Mouse (Mus musculus): ENCODE results near the gene Sulf2. TPM values are rescaled to one million over a fixed set of nuclear protein-coding genes. Genes with fewer than 3 reads are reported as not detected.
"Not testable (repeated sequence)": the region's sequence is repeated elsewhere in the genome, so short reads cannot be mapped to it uniquely, and the experiment has no call there.

Sulf2 gene
- total RNA-seq (2015; ENCODE audit: low replicate concordance) (3.4 and 6.1 TPM in 2 replicates), total RNA-seq (2017; ENCODE audit: low replicate concordance) (2.4 and 3.7 TPM in 2 replicates)

- no peak for ATAC-seq (replicated peaks; ENCODE audit: low FRiP score, poor library complexity, severe bottlenecking)
Observed at GRCm38 (mm10) chr2:166155454-166155815, at the start of gene Sulf2. Gene Sulf2 (minus strand): TSS chr2:166155663.

DNA sequence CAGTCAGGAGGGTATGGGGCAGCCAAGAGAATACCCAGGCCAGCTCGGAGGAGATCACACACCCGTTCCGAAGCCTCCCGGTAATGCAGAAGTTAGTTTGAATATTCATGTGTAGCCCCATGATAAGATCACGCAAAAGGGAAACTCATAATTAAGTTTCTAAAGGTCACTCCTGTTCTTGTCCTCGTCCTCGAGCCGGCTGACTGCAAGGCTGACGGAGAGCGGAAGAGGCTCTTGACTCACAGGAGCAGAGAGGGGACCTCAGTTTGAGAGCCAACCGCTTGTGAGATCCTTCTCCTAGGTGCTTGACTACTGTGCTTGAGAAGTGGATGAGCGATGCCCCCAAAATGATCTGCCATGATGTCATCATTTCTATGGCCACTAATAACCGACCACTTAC lies 48.7 kb upstream of the Sulf2 start:
- ATAC-seq (replicated peaks; ENCODE audit: low FRiP score, poor library complexity, severe bottlenecking) = no peak

- ATAC-seq (replicated peaks; ENCODE audit: low FRiP score, poor library complexity, severe bottlenecking) = no peak
Observed at GRCm38 (mm10) chr2:166203647-166204046, 48.2 kb upstream of the Sulf2 start.

DNA sequence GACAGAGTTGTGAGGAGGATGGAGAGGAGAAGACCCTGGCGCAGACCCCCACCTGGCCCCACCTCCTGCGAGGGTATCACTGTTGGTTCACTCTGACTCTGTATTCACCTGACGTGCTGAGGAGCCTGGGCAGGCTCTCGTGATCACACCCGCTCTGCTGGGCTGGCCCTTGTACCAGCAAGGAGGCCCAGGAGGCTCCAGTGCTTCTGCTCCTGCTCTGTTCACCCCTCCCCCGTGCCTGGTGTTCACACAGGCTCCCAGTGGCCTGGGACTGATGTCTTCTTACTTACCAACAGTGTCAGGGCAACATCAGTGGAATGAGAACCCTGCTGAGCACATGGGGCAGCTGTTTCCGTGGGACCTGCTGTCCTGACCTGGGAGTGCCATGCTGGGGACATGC lies 42.5 kb upstream of the Sulf2 start:
- ATAC-seq (replicated peaks; ENCODE audit: low FRiP score, poor library complexity, severe bottlenecking) = no peak

DNA sequence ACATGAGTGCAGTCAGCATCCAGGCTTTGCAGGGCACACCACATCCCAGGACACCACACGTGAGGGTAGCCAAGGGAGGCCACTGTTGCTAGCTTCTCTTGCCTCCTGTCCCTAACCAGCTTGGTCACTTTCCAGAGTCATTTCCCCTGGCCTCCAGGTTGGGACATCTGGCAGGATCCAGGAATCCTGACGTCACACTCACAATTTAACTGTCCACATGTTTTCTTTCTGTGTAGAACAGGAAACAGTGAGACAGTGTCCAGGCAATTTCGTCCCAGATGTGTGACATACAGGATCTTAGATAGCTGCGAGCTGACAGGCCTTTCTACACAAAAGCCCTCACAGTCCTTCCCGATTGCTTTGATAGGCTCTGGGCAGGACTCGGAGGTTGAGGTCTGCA lies 41.6 kb upstream of the Sulf2 start:
- ATAC-seq (replicated peaks; ENCODE audit: low FRiP score, poor library complexity, severe bottlenecking) = no peak

DNA sequence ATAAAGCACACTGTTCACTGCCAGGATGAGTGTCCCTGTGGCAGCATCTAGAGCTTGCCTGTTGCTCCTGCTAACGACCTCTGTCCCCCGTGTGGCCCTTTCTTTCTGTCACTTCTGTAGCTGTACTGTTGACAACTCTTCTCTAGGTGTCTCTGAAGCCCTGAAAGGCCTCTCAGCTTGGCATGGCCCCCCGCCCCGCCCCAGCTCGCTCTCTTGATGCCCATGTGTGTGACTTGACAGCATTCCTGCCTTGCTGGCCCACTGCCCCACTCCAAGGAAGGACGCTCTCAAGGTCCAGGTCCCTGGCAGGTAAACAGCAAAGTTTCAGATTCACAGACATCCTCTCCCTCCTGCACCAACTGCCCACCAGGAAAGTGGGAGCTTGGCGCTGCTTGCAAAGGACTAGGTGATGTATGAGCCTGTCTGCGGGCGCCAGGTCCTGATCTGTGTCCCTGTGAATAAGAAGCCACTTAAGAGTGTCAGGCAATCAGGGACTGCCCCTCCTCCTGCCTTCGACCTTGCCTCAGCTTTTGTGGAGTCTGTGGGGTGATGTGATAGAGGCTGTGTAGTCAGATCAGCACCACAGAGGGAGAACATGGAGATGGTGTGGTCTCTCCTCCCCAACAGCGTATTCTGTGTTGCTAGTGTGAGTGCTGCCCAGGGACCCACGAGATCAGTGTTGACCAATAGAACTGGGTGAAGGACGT lies 40.8 kb upstream of the Sulf2 start:
- no peak for ATAC-seq (replicated peaks; ENCODE audit: low FRiP score, poor library complexity, severe bottlenecking)

DNA sequence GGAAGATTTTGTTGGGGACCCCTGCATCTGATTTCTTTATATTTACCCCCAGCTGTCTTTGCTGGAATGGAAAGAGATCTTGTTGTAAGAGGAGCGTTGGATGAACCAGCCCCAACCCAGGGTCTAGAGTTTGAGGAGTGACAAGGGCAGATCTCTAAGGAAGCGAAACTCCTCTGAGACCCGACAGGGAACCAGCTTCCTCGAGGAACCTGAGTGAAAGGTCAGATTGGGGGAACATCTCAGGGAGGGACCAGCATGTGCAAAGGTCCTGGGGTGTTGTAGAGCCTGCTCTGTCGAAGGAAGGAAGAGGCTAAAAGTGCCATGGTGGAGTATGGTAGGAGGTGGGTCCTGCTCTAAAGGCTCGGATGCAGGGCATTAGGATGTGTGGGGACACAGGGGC lies 39.6 kb upstream of the Sulf2 start:
- no peak for ATAC-seq (replicated peaks; ENCODE audit: low FRiP score, poor library complexity, severe bottlenecking)

DNA sequence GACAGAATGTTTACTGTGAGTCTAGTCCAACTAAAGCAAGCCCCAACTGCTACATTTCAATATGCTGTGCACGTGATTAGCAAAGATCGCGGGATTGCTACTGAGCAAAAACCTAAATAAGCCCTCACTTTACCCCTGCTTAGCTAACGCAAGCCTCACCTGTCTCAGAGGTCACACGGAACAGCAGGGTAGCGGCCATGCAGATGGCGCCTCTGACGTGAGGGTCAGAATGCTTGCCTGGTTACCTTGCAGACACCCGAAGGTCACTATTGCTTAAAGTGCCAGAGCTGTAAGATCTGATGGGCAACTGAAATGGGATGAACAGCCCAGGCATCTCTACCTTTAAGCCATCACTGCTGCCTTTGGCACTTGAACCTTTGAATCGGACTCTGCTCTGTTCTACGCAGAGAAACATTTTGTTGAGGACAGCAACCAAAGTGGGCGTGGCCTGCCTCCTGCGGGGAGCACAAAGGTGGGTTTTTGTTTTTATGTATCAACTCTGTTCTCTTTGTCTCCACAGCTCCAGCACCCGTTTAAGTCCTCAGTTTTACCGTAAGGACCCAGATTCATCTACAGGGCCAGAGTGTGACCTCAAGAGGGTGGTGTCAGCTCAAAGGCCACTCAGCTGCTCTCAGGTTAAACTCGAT lies 38.8 kb upstream of the Sulf2 start:
- no peak for ATAC-seq (replicated peaks; ENCODE audit: low FRiP score, poor library complexity, severe bottlenecking)

GRCm38 (mm10) chr2:166193509-166193908 lies 38.0 kb upstream of the Sulf2 start:
- ATAC-seq (replicated peaks; ENCODE audit: low FRiP score, poor library complexity, severe bottlenecking) = no peak

GRCm38 (mm10) chr2:166190816-166191215 lies 35.4 kb upstream of the Sulf2 start:
- ATAC-seq (replicated peaks; ENCODE audit: low FRiP score, poor library complexity, severe bottlenecking) = no peak

DNA sequence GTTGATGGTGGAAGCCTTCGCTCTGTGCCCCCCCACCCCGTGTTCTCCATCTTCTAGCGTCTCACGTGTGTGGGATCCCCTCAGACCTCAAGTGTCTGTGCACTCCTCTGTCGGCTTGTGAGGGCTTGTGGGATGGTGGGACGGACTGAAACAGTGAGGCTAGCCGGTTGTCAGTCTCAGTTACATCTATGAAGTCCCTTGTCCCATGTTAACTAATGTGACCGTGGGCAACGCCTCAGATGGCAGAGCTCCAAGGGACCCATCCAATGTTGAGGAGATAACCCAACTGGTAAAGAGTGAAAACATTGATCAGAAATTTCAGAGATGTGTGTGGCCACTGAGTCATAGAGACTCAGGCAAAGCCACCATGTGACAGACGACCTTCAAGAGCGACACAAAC lies 33.7 kb upstream of the Sulf2 start:
- no peak for ATAC-seq (replicated peaks; ENCODE audit: low FRiP score, poor library complexity, severe bottlenecking)

DNA sequence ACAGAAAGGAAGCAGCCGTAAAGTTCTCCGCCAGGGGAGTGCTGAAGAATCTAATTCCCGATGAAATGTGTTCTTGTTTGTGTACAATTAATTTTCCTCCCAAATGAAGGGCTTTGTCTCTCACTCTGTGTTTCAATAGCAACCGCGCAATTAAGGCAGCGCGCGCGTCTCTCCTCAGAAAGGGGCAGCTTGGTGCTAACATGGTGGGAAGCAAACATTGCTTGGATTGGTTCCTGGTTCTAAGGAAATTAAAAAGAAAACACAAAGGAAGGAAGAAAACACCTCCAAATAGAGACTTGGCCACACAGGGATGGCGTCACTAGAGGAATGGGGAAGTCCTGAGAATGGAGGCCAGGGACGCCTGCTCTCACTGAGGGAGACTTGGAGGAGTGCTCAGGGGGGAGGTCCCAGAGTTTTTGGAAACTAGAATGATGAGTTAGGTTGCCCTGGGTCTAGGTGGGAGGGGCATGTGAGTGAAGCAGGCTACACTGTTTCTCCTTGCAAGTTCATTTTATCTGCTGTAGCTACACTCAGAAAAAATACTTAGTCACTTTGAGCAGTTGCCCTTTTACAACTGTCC lies 32.5 kb upstream of the Sulf2 start:
- not testable (repeated sequence) for ATAC-seq (replicated peaks; ENCODE audit: low FRiP score, poor library complexity, severe bottlenecking)

DNA sequence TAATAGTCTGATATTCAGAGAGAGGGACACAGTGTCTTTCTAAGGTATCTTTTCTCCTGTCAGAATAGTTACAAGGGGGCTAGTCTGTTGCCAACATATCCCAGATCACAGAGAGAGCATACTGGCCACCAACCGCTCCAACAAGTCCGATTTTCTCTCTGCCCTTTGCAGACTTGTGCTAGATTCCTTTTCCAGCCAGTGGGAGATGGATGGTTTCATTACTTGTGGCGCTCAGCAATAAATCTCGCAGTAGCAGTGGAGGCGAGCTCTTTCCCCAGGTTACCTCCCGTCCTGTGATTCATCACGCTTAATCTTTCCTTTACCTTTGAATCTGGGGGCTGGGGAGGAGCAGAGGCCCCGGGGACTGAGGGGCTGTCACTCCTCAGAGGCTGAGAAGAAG lies 31.9 kb upstream of the Sulf2 start:
- not testable (repeated sequence) for ATAC-seq (replicated peaks; ENCODE audit: low FRiP score, poor library complexity, severe bottlenecking)

DNA sequence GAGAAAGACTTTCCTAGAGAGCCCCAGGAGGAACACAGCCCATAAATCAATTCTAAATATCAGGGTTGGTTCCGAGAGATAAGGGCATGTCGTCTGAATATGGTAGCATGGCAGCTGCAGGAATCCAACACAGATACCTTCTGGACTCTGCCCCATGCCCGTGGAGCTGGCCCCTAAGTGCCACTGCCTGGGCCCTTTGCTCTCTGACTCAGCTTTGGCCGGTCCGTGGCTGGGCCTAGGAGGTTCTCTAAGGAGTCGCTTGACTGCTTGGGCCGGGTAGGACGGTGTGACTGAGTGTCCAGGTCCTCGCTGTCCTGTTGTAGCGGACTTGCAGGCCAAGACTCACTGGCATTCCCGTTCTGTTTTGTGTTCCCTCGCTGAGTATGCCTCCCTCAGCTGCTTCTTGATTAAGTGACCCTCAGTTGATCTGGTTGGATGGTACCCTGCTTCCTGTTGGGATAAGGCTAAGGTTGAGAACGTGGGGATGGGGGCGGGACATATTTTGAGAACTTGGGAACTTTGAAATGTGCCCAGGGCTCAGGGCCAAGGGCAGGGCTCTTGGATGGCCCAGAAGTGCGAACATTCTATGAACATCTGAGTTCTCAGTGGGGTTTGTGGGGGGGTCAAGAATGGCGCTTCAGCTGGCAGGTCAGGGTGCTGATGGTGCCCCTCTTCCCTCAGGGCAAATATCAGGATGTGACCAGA lies 30.9 kb upstream of the Sulf2 start:
- no peak for ATAC-seq (replicated peaks; ENCODE audit: low FRiP score, poor library complexity, severe bottlenecking)

GRCm38 (mm10) chr2:166185768-166186167 lies 30.3 kb upstream of the Sulf2 start:
- ATAC-seq (replicated peaks; ENCODE audit: low FRiP score, poor library complexity, severe bottlenecking) = no peak

DNA sequence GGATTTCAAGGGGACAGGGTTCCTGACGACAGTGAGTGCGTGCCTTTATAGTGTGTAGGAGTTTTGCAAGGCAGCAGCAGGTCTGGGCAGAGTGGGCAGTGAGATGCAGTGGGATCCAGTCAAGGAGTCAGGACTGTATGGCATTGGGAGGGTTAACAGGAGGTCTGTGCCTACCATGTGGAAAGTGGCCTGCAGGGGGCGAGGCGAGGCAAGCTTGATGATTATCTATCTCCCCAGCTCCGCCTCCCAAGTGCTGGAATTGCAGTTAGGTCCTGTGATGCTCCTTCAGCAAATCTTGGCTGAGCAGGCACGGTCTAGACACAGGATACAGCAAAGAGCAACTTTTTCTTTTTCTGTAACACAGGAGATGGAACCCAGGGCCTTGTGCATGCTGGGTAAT lies 29.0 kb upstream of the Sulf2 start:
- no peak for ATAC-seq (replicated peaks; ENCODE audit: low FRiP score, poor library complexity, severe bottlenecking)

GRCm38 (mm10) chr2:166182009-166182685 lies 26.7 kb upstream of the Sulf2 start:
- no peak for ATAC-seq (replicated peaks; ENCODE audit: low FRiP score, poor library complexity, severe bottlenecking)

GRCm38 (mm10) chr2:166180744-166181508 lies 25.5 kb upstream of the Sulf2 start:
- no peak for ATAC-seq (replicated peaks; ENCODE audit: low FRiP score, poor library complexity, severe bottlenecking)

GRCm38 (mm10) chr2:166180136-166180649 lies 24.7 kb upstream of the Sulf2 start:
- no peak for ATAC-seq (replicated peaks; ENCODE audit: low FRiP score, poor library complexity, severe bottlenecking)

All from erythroid progenitor cell, adult 5-6 weeks (primary cell).